Mouse (Mus musculus): ENCODE data around the gene Usp43.

The Usp43 gene

DNA sequence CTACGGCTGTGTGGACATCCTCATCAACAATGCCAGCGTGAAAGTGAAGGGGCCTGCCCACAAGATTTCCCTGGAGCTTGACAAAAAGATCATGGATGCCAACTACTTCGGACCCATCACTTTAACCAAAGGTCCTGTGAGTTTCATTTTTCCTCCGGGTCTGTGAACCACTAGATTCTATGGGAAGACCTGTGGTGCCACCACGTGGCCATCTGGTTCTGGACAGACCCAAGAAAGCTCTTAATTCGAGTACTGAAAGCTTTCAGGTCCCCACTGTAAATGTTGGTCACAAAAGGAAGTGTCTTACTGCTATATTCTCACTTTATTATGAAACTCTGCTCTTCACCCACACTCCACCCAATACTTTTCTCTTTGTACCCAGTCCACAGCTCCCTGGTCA is 110.4 kb downstream of the Usp43 start:
- no peak for DNase-seq (ENCODE audit: low spot score in 2 of 2)

DNA sequence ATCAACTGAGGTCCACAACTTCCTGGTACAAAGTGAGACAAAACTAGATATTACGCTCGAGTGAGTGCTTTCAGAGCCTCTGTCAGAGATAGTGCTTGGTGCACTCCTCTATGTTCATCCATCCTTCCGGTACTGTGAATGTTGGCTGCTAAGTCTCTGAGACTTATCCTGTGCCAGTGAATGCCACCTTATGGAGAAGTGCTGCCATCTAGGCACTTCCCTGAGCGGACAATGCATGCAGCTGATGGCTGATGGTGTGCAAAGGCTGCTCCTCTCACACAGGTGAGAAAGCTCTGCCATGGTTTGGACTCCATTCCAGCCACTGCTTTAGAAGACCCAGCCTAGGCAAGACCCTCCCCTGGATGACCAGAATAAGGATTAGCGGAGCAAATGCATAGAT is 113.9 kb downstream of the Usp43 start:
- no peak for DNase-seq (ENCODE audit: low spot score in 2 of 2)

DNA sequence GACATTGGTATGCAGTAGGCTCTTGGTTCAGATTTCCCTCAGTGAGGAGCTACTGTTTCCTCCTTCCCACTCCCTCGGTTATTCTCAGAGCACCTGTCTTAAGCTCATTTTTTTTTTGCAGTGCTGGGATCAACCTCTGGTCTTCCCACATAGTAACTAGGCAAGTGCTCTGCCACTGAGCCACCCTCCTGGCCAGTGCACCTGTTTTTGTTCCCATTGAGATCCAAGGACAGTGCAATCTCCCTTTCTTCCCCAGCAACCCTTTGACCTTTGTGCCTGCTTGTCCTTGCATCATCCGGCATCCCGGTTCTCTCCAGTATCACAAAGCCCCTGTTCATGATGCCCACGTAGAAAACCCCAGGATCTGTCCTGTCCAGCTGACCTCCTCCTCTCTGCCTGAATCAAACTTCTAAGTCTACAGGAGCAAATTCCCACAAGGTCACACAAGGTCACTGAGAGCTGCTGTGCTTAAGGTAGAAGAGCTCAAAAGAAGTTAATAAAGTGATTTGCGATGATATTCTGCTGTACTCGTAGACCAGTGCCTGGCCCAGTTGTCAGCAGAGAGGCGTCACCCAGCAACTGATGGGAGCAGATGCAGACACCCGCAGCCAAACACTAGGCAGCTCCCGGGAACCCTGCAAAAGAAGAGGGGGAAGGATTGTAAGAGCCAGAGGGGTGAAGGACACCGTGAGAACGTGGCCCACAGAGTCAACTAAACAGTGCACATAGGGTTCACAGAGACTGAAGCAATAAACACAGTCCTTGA is 114.9 kb downstream of the Usp43 start:
- no peak for DNase-seq (ENCODE audit: low spot score in 2 of 2)

DNA sequence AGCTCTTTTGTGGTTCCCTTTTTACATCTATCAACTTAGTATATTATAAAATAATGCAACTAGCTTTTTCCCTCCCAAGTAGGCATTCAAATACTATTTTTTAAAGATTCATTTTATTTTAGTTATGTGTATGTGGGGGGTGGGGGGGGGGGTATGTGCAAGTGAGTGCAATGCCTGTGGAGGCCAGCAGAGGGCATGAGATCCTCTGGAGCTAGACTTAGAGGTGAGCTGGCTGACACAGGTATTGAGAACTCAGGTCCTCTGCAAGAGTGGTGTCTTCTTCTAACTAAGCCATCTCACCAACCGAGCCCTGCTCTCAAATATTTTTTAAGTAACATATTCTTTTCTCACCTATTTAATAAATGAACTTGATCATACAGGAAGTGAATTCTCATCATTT is 116.4 kb downstream of the Usp43 start:
- no peak for DNase-seq (ENCODE audit: low spot score in 2 of 2)

Data from spleen, postnatal 10 days (tissue).